Mouse (Mus musculus): Measurements from ENCODE around the gene Cbarp.

Cbarp gene

DNA sequence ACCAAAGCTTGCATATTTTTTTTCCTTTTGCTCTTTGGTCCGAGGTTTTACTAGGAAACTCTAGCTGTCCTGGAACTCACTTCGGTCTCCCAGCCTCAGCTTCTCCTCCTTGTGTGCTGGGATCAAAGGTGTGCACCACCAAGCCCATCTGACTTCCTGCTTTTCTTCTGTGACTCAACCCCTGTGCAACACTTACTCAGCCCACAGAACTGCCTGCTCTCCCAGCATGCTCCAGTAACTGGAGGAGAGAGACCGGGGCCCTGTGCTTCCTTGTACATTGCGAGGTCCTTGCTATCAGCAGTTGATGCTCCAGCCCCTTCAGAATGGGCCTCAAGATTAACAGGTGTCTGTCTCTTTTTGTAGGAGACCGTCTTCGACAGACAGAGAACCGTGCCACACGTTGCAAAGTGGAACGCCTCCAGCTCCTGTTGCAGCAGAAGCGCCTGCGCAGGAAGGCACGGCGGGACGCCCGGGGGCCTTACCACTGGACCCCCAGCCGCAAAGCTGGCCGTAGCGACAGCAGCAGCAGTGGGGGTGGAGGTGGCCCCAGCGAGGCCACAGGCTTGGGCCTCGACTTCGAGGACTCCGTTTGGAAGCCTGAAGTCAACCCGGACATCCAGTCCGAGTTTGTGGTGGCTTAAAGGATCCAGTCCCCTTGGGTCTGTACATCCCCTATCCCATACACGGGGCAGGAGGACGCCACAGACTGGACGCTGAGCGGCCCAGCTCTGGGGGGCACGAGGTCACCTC, 15.5 kb upstream of the Cbarp start:
- no peak for DNase-seq

DNA sequence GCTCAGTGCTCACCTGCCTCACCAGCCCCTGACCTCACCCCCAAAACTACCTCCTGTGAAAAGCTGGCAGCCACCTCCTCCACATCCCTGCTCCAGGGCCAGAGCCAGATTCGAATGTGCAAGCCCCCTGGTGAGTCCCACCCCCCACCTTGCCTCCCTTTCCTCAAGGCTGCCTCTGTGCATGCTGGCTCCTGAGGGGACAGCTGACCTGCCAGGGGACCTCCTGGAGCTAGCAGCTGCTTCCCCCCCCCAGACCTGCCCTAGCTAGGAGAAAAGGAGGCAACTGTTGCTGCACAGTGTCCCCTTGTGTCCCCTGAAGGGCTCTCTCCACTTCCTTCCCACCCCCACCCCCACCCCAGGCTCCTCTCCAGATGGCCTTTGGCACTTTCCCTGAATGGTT, 14.6 kb upstream of the Cbarp start:
- DNase-seq: no peak

DNA sequence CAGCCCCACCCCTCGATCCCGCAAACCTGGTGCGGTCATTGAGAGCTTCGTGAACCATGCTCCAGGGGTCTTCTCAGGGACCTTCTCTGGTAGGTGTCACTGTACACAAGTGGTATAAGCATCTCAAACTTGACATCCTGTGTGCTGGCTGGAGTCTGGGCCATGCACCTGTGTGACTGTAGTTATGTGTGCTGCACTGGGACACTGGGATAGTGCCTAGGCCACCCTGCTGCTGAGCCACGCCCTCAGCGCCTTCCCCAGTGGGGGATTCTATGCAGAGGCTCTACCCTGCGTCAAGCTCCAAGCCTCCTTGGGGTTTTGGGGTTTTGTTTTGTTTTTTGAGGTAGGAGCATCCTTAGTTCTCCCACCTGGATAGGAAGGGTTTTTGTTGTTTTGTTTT, 13.7 kb upstream of the Cbarp start:
- DNase-seq: no peak

DNA sequence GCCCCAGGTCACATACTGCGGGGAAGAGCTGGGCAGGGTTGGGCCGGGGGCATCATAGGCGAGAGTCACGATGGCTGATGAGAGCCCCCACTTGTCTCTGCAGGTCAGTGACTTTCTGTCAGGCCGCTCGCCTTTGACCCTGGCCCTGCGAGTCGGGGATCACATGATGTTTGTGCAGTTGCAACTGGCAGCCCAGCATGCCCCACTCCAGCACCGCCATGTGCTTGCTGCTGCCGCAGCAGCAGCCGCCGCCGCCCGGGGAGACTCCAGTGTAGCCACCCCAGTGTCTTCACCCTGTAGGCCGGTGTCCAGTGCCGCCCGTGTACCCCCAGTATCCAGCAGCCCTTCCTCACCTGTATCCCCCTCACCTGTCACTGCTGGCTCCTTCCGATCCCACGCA, 13.1 kb upstream of the Cbarp start:
- no peak for DNase-seq

DNA sequence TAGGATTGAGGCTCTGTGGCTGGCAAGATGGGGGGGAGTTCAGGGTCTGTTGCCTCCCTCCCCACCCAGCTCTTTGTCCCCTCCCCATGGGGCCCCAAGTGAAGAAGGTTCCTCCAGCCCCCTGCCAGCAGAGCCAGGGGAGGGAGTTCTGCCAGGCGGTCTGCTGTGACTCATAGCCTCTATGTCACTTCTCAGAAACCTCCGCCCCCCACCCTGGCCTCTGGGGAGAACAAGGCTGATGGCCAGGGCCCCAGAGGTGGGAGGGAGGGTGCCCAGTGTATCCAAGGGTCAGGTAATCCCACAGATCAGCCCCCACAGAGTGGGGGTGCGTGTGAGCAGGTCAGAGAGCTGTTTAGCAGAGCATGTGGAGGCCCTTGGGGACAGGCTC, 12.2 kb upstream of the Cbarp start:
- DNase-seq: no peak

DNA sequence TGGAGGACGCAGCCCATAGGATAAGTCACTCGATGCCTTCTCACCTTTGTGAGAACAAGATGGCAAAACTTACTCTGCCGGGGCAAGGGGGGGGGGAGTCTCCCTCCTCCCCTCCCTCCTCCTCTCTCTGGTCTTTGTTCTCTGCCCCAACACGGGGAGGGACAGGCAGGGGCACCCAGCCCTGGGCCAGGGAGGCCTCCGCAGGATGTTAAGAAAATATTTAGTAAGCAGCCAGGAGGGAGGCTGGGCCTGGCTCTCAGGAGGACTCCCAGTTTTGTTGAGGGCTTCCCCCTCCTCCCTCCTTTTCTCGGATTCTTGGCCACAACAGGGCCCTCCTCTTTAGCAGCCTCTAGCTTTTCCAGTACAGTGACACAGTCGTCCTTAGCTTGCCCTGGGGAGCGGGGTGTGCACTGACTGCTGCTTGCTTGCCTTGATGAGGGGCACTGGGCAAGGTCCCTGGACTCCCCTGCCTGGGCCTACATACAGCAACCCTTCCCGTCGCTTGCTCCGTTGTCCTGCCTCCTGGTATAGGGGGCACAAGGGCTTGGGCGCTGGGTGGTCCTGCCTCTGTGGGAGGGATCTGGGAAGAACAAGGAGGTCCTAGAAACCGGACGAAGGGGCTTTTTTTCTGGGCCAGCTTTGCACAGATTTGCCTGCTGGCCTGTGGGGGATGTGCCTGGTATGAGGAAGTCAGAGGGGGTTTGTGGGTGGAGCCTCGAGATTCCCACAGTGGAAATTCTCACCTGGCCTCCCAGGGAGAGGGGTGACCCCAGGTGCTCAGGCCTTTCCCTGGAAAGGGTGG, 11.6 kb upstream of the Cbarp start:
- DNase-seq: no peak

DNA sequence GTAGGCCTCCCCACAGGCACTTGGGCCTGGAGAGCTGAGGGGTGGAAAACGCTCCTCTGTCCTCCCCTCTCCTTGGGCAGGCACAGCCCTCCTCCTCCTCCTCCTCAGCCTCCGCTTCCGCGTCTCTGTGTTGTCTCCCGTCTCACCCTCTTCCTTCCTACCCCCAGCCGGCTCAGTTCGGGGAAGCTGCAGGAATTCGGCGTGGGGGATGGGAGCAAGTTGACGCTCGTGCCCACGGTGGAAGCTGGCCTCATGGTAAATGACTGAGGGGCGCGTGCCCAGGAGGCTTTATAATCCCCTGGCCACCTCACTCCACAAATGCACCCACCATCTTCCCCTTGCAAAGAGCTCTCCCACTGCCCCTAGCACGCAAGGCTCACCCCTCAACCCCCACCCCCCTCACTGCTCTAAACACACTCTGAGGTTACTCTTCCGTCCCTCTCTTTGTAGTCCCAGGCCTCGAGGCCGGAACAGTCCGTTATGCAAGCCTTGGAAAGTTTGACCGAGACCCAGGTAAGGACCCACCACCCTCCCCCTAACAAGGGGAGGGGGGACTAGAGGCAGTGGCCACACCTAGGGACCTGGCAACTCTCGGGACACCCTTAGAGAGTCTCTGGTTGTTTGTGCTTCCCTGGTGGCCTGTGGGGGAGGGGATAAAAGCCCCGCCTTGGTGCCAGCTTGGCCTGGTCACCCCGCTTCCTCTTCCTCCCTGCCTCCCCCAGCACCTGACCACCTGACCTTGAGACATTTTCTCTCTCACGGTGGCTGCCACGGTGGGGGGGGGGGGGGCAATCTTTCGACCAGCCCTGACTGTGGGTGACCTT, 10.8 kb upstream of the Cbarp start:
- peak; percentile 76 for DNase-seq

DNA sequence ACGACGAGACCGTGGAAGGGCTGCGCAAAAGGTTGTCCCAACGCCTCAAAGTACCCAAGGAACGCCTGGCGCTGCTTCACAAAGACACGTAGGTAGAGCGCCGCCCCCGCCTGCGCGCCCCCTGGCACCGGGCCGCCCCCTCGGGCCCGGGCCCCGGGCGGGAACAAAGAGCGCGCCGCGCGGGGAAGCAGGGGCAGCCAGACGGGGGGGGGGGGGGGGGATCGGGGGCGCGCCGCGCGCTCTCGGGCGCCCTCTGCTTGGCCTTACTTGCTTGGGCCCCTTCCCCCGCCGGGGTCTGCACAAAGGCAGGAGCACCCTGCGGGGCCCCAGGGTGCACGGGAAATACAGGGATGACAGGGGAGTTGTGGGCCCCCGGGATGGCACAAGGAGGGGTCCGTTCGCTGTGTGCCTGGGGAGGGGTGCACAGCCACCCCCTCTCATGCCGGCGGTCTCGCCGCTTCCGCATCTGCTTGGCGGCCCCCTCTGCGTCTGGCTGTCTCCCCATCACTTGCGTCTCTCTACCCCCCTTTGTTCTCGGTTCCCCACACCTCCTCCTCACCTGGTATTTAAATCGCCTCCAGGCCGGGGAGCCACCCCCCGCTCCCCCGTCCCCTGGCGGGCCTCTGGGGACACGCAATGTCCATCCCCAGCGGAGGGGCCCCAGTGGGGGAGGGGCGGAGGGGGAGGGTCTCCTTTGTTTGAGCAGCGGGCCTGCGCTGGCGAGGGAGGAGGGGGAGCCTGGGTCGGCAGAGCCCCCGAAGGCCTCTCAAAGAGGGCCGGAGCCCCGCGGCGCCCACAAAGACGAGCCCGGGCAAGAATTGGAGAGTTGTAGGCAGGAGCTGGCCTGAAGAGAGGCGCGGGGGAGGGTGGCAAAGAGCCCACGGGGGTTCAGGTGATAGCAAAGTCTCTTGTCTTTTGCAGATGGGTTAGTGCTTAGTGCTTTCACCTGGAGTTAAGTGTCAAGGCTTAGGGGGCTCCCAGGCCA, 9.9 kb upstream of the Cbarp start:
- peak; percentile 84 for DNase-seq

DNA sequence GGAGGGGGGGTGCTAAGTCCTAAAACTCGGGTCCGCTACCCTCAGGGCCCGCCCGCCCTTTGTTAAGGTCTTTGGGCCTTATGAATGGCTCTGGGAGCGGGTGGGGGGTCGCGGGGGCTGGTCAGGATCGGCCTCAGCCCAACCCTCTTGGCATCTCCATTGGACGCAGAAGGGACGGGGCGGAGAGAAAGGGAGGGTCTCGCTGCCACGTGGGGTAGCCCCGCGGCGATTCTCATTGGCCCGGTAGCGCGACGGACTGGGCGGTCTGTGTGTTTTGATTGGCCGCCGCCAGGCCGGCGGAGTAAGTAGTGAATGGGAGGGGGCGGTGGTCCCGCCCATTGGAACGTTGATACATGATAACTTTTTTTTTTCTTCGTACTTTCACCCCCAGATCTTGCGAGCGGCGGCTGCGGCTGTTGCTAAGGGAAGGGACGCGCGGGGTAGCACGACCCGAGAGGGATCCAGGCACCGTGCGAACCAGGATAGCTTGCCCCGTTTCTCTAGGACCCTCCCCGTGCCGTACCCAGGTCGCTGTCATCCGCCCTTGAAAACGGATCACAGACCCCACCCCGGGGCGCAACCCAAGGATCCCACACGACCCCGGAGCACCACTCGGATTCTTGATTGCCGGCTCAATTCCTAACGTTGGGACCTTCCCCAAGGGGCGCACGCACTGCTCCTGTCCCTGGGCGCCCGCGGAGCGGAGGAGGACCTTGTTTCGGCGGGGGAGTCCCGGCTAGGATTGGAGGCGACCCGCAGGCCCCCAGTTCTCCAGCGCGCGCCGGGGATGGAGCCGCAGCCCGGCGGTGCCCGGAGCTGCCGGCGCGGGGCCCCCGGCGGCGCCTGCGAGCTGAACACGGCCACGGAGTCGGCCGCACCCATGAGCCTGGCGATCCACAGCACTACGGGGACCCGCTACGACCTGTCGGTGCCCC, 8.9 kb upstream of the Cbarp start:
- DNase-seq: peak; percentile 93

DNA sequence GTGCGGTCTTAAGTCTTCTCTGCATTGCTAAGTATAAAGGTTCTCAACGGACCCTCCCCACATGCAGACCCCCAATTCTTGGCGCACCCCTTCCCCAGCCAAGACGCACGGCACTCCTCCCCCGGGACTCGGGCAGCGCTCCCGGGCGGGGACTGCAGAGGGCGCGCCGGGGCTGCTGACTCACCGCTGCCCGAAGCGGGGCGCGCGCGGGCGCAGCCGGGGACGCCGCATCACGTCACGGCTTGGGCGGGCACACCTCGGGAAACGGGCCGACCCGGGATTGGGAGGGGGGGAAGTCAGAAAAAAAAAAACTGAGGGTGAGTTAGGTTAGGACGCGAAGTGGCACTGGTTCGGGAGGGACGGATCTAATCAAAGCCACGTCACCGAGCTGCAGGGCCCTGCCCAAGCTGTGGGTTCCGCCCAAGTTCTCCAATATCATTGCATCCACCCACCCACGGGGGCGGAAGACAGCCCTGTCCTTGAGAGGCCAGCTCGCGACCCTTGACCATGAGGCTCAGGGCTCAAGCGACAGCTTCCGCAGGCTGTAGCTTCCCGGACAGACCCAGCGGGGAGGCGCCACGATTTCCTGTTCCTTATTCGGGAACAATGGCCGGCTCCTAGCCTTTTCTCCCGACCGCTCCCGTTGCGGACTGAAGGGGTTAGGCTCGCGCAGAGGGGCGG, 8.1 kb upstream of the Cbarp start:
- peak; percentile 95 for DNase-seq

DNA sequence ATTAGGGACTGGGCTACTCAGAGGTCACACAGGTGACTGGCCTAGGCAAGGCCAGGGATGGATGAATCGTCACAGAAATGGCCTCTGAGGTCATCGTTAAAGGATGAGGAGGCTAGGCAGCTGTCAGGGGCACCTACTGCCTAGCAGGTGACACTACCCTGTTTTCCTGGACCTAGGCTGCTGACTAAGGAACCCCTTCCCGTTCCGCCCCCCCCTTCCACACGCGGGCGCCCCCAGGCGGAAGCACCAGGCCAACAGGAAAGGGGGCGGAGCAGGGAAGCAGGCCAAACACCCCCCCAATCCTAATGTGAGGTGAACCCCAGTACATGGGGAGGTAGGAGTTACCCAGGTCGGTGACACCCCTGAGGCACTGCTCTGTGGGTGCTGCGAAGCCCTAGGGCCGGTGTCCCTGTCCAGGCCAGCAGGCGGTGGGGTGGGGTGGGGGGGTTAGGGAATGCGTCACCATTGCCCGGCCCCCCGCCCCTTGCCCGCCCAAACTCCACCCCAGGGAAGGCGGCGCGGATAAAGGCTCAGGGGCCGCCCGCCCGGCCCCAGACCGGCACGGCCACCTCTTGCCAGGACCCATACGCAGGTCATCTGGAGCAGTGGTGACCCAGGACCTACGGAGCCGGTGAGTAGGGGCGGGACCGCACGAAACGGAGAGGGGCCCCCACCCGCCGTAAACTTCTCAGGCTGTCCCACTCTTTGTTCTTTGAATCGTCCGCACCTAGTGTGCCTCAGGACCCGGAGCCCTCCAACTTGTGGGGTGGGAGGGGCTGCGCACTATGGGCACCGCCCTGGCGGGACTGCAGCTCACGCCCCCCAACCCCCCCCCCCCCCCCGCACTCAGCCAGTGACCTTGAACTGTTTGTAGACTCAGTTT, 7.3 kb upstream of the Cbarp start, which contains the start of gene Midn:
Midn (plus strand) TSS at position 554 of the 883 bp plus-strand sequence.
- DNase-seq: peak; percentile 79

DNA sequence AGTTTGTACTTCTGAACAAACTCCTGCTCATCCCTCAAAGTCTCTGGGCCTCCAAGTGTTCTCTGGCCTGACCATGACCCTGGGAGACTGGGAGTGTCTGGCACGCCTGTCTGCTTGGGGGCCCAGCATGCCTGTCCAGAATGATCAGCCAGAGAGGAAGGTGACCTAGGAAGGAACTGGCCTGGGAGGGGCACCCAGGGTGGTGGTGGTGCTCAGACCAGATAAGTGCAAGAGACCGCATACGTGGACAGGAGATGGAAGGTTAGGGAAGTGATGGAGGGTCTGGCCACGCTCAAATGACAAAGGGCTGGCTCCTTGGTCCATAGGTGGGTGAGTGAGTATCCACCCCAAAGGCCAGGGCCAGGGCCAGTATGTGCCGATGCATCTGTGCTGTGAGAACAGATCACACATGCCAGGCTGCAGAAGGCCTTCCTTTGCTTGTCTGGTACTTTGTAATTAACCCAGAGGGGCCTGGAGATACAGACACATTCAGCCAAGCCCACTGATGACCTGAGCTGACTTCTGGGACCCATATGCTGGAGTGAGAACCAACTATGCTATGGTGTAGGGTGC, 6.6 kb upstream of the Cbarp start:
- DNase-seq: no peak

DNA sequence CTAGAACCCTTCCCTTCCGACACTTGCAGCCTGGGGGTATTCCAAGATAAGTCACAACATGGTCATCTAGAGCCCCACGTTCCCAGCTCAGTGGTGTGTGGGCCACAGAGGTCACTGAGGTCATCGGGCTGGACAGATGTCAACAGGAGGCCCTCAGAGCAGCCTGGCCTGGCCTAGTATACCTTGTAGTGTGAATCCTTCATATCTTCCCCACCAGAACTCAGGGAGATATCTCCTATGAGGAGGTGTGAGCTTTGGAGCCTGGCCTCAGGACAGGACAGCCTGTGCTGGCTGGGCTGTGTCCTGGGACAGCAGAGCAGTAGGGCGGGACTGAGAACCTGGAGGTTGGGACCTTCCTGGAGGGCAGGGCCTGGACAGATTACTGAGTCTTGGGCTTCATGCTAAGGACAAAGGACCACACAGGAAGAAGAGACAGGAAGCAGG, 6.0 kb upstream of the Cbarp start:
- no peak for DNase-seq

DNA sequence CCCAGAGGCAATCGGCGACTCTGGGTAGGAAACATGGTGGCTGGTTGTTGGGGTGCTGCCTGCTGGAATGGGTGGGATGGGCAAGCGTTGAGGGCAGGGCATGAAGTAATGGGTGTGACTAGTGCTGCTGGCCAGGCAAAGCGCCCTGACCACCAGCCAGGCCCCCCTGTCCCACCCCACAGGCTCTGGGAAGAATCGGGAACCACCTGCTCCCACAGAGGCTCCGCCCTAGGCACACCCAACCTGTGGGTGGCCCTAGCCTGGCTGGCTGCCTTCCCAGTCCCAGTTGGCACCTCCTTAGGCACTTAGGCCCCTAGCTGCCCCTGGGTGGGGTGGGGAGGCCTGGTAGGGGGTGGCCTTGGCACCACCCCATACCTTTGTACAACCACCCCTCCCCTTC, 5.3 kb upstream of the Cbarp start:
- DNase-seq: no peak

DNA sequence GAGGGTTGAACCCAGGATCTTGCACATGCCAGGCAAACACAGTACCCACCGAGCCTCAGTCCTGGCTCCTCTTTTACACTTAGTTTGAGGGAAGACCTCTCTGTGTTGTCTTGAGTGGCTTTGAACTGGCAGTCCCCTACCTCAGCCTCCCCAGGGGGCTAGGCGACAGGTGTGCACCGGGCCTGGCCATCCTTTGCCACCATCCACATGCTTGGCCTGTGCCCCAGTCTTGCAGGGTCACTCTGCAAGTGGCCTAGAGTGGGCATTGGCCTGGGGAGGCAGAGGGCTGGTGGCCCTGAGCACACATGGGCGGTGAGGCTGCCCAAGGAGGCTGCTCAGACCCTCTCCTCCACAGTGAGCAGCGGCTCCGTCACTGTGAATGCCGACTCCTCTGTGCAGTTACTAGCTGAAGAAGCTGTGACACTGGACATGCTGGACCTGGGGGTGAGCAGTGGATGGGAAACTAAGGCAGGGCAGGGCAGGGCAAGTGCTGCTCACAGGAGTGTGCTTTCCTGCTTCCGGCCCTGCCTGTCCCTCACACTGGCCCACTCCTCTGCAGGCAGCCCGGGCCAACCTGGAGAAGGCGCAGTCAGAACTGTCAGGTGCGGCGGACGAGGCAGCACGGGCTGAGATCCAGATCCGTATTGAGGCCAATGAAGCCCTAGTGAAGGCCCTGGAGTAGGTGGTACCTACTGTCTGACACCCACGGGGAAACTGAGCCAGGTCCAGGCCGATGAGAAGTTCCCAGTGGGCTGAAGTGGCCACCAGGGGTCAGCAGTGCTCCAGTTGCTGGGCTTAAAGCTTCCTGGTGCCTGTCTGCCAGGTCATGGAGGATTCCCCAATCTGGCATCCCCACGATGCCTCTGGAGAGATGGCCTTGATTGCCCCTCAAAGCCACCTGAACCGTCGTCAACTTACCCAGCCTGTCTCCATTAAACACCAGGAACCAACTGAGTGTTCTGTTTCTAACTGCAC, 4.5 kb upstream of the Cbarp start:
- peak; percentile 82 for DNase-seq

DNA sequence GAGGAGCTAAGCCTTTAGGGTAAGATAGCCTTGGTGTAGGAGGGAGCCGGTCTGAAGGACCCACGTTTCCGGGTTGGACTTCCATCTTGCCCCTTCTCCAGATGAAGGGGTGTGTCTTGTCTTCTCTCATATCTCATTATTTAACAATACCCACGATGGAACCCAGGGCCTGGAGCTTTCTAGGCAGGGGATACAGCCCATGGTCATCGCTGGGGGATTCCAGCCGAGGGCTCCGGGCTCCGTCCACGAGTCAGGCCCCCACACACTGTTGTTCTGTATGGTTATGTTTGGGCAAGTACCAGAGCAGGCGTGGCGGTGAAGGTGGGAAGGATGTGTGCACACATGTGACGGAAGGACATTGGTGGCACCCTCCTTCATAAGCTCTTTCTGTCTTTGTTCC, 3.5 kb upstream of the Cbarp start:
- DNase-seq: no peak

DNA sequence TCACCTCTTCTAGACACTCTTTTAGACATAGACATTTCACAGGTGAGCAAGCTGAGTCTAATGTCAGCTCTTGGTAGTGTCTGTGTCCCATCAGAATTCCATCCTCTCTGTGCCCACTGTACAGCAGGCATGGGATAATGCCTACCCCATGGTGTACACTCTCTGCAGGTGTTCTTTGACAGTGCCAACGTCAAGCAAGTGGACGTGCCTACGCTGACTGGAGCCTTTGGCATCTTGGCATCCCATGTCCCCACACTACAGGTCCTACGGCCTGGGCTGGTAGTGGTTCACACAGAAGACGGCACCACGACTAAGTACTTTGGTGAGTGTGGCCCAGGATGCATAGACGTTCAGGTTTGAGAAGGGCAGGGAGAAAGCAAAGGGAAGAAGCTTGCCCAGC, 3.0 kb upstream of the Cbarp start:
- DNase-seq: no peak

DNA sequence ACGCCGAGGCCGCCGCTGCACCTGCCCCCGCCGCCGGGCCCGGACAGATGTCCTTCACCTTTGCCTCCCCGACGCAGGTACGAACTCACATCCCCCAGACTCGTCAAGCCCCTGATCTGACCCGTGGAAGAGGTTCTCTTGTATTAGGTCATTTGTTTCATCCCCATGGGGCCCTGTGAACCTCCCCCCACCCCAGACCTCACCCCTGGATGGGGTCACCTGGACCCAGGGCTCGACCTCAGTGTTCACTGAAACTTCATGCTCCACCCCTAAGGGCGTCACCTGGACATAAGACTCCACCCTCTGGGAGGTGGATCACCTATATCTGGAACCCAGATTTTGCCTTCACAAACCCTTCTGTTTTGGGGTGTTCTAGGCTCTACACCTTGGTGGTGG, 1.9 kb upstream of the Cbarp start:
- no peak for DNase-seq

Data from right cerebral cortex, postnatal 4 days (tissue).